Mouse (Mus musculus) cerebellum, postnatal 14 days (tissue): ENCODE measurements at regions not wholly inside any gene's neighbourhood (a gene's known extent, or its start where the extent isn't known, plus 50 kb on each side); places are given as distances from the start of the nearest gene placed in this dataset.

Experiments
- DNase-seq, 2 experiments: peaks; one replicate each; pipeline ENCODE4 v3.0.0; 2021; ENCODE audit warnings: mixed read lengths in 2 of 2

GRCm38 (mm10) chr15:56027197-56027818 is 1450.1 kb downstream of the Slc22a22 start:
- DNase-seq = no peak

GRCm38 (mm10) chr15:56024705-56025104 is 1452.7 kb downstream of the Slc22a22 start:
- no peak for DNase-seq

- DNase-seq = peak in 1 of 2 experiments; percentile 2
Observed at GRCm38 (mm10) chr15:56023862-56024484, 1453.5 kb downstream of the Slc22a22 start.

GRCm38 (mm10) chr15:56022315-56022714 is 1455.1 kb downstream of the Slc22a22 start:
- peak; percentile 4 to 5 for DNase-seq

GRCm38 (mm10) chr15:56018141-56018540 is 1459.3 kb downstream of the Slc22a22 start:
- no peak for DNase-seq

- no peak for DNase-seq
Observed at GRCm38 (mm10) chr15:56017561-56017960, 1459.9 kb downstream of the Slc22a22 start.

GRCm38 (mm10) chr15:56016070-56016469 is 1461.4 kb downstream of the Slc22a22 start:
- DNase-seq = no peak

- no peak for DNase-seq
Observed at GRCm38 (mm10) chr15:56014059-56014620, 1463.3 kb downstream of the Slc22a22 start.

- no peak for DNase-seq
Observed at GRCm38 (mm10) chr15:56008603-56009174, 1468.7 kb downstream of the Slc22a22 start.

- DNase-seq = no peak
Observed at GRCm38 (mm10) chr15:56007376-56007775, 1470.0 kb downstream of the Slc22a22 start.

GRCm38 (mm10) chr15:56005361-56005760 is 1472.1 kb downstream of the Slc22a22 start:
- DNase-seq = no peak

- DNase-seq = no peak
Observed at GRCm38 (mm10) chr15:56003921-56004320, 1473.5 kb downstream of the Slc22a22 start.

- no peak for DNase-seq
Observed at GRCm38 (mm10) chr15:55999605-56000004, 1477.8 kb downstream of the Slc22a22 start.

- DNase-seq = no peak
Observed at GRCm38 (mm10) chr15:55997977-55998376, 1479.4 kb downstream of the Slc22a22 start.

- DNase-seq = no peak
Observed at GRCm38 (mm10) chr15:55994680-55995079, 1482.7 kb downstream of the Slc22a22 start.

GRCm38 (mm10) chr15:55975843-55976242 is 1501.6 kb downstream of the Slc22a22 start:
- DNase-seq = no peak

- DNase-seq = peak; percentile 17 to 23
Observed at GRCm38 (mm10) chr15:55966780-55967179, 1510.6 kb downstream of the Slc22a22 start.

- DNase-seq = no peak
Observed at GRCm38 (mm10) chr15:55965296-55965695, 1512.1 kb downstream of the Slc22a22 start.

GRCm38 (mm10) chr15:55962093-55962492 is 1515.3 kb downstream of the Slc22a22 start:
- no peak for DNase-seq
